Mouse (Mus musculus) heart, embryonic 13.5 days (tissue): Measurements from ENCODE around the gene Prss16. TPM values are rescaled to one million over a fixed set of nuclear protein-coding genes. Genes with fewer than 3 reads are reported as not detected.
A peak's percentile ranks its signal among the peaks of the same experiment; 100 is the strongest.
"Not testable (repeated sequence)": the region's sequence is repeated elsewhere in the genome, so short reads cannot be mapped to it uniquely, and the experiment has no call there.

Source experiments
- ATAC-seq: fragments of 200-750 bp; cut with Nextera tagmentation; 2 replicates; pipeline ENCODE4 v1.8.0; 2017; ENCODE audit warnings: moderate TSS enrichment; ENCODE audit not compliant: insufficient number of reproducible peaks, low FRiP score, low TSS enrichment; ENCODE audit errors: extremely low read depth
- H3K27ac ChIP-seq: fragments of 300-500 bp; sonication (generic); replicated peaks from 2 replicates; pipeline ENCODE4 v1.5.1; 2015; ENCODE audit warnings: moderate library complexity, mild to moderate bottlenecking, inconsistent platforms
- H3K27me3 ChIP-seq: fragments of 300-500 bp; sonication (generic); replicated peaks from 2 replicates; pipeline ENCODE4 v1.6.1; 2015; ENCODE audit warnings: mild to moderate bottlenecking, inconsistent platforms
- H3K36me3 ChIP-seq: fragments of 300-500 bp; sonication (generic); 2 replicates; pipeline ENCODE4 v1.6.1; 2015; ENCODE audit warnings: mild to moderate bottlenecking, inconsistent platforms
- H3K4me1 ChIP-seq: fragments of 300-500 bp; sonication (generic); 2 replicates; pipeline ENCODE4 v1.6.1; 2015; ENCODE audit warnings: inconsistent platforms
- H3K4me2 ChIP-seq: fragments of 300-500 bp; sonication (generic); 2 replicates; pipeline ENCODE4 v1.6.1; 2015; ENCODE audit warnings: inconsistent platforms, mild to moderate bottlenecking, moderate library complexity
- H3K4me3 ChIP-seq: fragments of 300-500 bp; sonication (generic); 2 replicates; pipeline ENCODE4 v1.5.1; 2015; ENCODE audit warnings: moderate library complexity, mild to moderate bottlenecking, inconsistent platforms
- H3K9ac ChIP-seq: fragments of 300-500 bp; sonication (generic); 2 replicates; pipeline ENCODE4 v1.6.1; 2015; ENCODE audit warnings: inconsistent platforms, mild to moderate bottlenecking, moderate library complexity
- H3K9me3 ChIP-seq: fragments of 300-500 bp; sonication (generic); 2 replicates; pipeline ENCODE4 v1.6.1; 2016; ENCODE audit warnings: inconsistent platforms
- WGBS: fragments of 180-500 bp; shearing (Covaris S2); methylation state at CpG from one replicate; pipeline ENCODE4 v1.1.7; 2015; ENCODE audit warnings: mixed read lengths; 5-methylcytosine and 5-hydroxymethylcytosine counted together
- polyA plus RNA-seq: library from polyadenylated mRNA; unstranded; fragments of >200 nt; fragmentation: Nextera tagmentation; extraction: Ambion mirVana; gene quantifications from 2 replicates; pipeline ENCODE4 v1.2.1, GENCODE M21; 2015

The Prss16 gene
- polyA plus RNA-seq: 0.59 and 3.3 TPM in 2 replicates

GRCm38 (mm10) chr13:22009642-22010041, at the start of gene Prss16:
Gene Prss16 (minus strand): TSS chr13:22009742.
- H3K36me3 ChIP-seq: no peaks in the 10 kb centered on the region
- H3K4me2 ChIP-seq: no peak within 1 kb of the TSS
- WGBS: 46% methylated on average over 6 of the region's 7 CpGs
- H3K27me3 ChIP-seq: peaks cover 95% of the 10 kb centered on the region
- H3K9ac ChIP-seq: no peak within 1 kb of the TSS
- no peak within 1 kb of the TSS for H3K4me3 ChIP-seq
- no peaks in the 10 kb centered on the region for H3K9me3 ChIP-seq
- H3K4me1 ChIP-seq: peaks cover 29% of the 10 kb centered on the region
- ATAC-seq: no peak
- H3K27ac ChIP-seq: no peak within 1 kb of the TSS

DNA sequence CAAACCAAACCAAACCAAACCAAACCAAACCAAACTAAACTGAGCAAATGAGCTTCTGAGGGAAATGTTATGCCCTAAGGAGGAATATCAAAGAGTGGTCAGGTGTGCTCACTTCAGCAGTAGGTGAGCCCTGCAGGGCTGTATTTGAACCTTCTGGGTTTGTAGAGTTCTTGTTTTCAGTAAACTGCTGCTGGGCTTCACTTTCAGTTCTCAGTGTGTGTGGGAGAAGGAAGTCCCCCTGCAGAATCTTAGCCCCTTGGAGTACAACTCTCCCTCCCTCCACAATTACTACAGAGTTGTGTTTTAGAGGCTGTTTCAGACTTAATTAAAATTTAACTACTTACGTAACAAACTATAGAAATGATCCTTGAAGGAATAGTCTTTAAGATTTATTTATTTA, 44.2 kb upstream of the Prss16 start:
- no peaks in the 10 kb centered on the region for H3K27me3 ChIP-seq
- H3K36me3 ChIP-seq: no peaks in the 10 kb centered on the region
- H3K4me2 ChIP-seq: no peak overlapping the region
- no peaks in the 10 kb centered on the region for H3K9me3 ChIP-seq
- no peak overlapping the region for H3K27ac ChIP-seq
- WGBS: 89% methylated on average over 1 of the region's 1 CpGs
- peaks cover 7% of the 10 kb centered on the region for H3K4me1 ChIP-seq
- H3K9ac ChIP-seq: no peak overlapping the region
- no peak overlapping the region for H3K4me3 ChIP-seq
- ATAC-seq: no peak

DNA sequence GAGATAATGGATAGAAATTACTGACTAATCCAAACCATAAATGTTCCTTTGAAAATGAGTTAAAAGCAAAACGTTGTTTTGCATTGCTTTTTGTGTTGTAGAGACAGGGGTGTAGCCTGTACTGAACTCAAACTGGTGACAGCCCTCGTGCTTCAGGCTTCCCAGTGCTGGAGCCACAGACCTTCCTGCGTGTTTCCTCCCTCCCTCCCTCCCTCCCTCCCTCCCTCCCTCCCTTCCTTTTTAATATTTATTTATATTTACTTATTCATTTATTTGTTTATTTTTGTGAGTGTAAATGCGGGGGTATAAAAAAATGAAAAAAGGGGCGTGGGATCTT, 41.9 kb upstream of the Prss16 start:
- Histone ChIP-seq H3K4me2 (peak overlapping the region; percentile 77), H3K27ac (peak overlapping the region; percentile 85), H3K4me3 (peak overlapping the region; percentile 58), H3K9me3 (no peaks in the 10 kb centered on the region), H3K4me1 (peaks cover 7% of the 10 kb centered on the region), H3K36me3 (no peaks in the 10 kb centered on the region), H3K27me3 (no peaks in the 10 kb centered on the region), H3K9ac (peak overlapping the region; percentile 81)
- 10% methylated on average over 5 of the region's 5 CpGs for WGBS
- ATAC-seq: no peak

- H3K4me2 ChIP-seq: peak overlapping the region; percentile 77
- peak; percentile 92 for ATAC-seq
- peak overlapping the region; percentile 81 for H3K9ac ChIP-seq
- H3K4me3 ChIP-seq: peak overlapping the region; percentile 58
- no peaks in the 10 kb centered on the region for H3K9me3 ChIP-seq
- no peaks in the 10 kb centered on the region for H3K36me3 ChIP-seq
- H3K27ac ChIP-seq: peak overlapping the region; percentile 85
- peaks cover 7% of the 10 kb centered on the region for H3K4me1 ChIP-seq
- under 1% methylated on average over 52 of the region's 52 CpGs for WGBS
- H3K27me3 ChIP-seq: no peaks in the 10 kb centered on the region
Observed at GRCm38 (mm10) chr13:22050591-22051522, 41.3 kb upstream of the Prss16 start.

DNA sequence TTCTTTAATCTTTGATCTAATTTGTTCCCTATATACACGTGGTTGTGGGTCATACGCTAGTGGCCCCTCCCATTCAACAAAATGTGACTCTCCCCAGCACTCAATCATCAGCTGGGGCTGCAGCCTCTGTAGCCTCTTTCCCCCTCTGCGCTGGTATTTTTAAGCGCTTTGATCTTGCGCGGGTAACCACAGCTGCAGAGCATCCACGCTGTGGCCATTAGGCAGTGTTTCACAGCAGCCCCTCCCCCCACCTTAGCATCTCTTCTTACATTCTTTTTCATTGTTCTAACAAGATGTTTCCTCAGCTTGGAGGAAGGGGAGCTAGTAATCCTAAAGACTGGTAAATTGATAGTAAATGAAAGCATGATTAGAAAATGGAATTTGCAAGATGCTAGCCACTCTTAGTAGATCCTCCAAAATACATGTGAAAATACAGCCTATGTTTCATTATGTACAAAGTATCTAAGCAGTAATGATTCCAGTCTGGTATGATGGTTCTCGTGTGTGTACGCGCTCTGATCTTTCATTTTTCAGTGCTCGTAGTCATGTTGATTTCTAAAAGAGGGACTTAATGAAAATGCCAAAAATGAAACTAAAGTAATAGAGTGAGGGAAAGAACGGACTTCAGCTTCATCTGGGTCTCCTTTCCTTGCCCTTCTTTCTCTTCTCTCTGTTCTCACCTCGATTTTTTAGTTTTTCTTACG, 40.3 kb upstream of the Prss16 start:
- no peaks in the 10 kb centered on the region for H3K9me3 ChIP-seq
- WGBS: under 1% methylated on average over 14 of the region's 14 CpGs
- peak overlapping the region; percentile 81 for H3K9ac ChIP-seq
- no peaks in the 10 kb centered on the region for H3K27me3 ChIP-seq
- H3K27ac ChIP-seq: peak overlapping the region; percentile 85
- ATAC-seq: no peak
- H3K4me1 ChIP-seq: peaks cover 7% of the 10 kb centered on the region
- peak overlapping the region; percentile 77 for H3K4me2 ChIP-seq
- H3K4me3 ChIP-seq: peak overlapping the region; percentile 58
- no peaks in the 10 kb centered on the region for H3K36me3 ChIP-seq

DNA sequence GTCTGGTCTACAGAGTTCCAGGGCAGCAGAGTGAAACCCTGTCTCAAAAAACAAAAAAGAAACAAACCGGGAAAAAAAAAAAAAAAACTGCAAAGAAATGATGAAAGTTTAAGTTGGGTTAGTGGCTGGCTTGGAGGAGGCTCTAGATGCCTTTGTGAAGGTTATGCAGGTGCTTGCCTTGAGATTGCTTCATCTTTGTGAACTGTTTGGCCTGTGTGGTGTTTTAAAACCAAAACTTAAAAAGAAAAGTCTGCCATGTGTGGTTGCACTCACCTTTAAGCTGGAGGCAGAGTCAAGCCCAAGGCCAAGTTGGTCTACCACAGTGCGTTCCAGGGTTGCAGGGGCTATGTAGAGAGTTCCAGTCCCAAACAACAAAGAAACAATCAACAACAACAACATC, 39.5 kb upstream of the Prss16 start:
- ATAC-seq: no peak
- Histone ChIP-seq H3K36me3 (no peaks in the 10 kb centered on the region), H3K4me1 (peaks cover 13% of the 10 kb centered on the region), H3K9me3 (no peaks in the 10 kb centered on the region), H3K9ac (no peak overlapping the region), H3K4me3 (no peak overlapping the region), H3K4me2 (no peak overlapping the region), H3K27me3 (no peaks in the 10 kb centered on the region), H3K27ac (no peak overlapping the region)
- WGBS: 80% methylated on average over 2 of the region's 2 CpGs

GRCm38 (mm10) chr13:22045311-22045710, 35.8 kb upstream of the Prss16 start:
- Histone ChIP-seq H3K36me3 (no peaks in the 10 kb centered on the region), H3K9me3 (no peaks in the 10 kb centered on the region), H3K4me1 (peaks cover 33% of the 10 kb centered on the region), H3K4me2 (no peak overlapping the region), H3K9ac (no peak overlapping the region), H3K27ac (no peak overlapping the region), H3K4me3 (no peak overlapping the region), H3K27me3 (no peaks in the 10 kb centered on the region)
- ATAC-seq: no peak
- WGBS: 48% methylated on average over 2 of the region's 2 CpGs

DNA sequence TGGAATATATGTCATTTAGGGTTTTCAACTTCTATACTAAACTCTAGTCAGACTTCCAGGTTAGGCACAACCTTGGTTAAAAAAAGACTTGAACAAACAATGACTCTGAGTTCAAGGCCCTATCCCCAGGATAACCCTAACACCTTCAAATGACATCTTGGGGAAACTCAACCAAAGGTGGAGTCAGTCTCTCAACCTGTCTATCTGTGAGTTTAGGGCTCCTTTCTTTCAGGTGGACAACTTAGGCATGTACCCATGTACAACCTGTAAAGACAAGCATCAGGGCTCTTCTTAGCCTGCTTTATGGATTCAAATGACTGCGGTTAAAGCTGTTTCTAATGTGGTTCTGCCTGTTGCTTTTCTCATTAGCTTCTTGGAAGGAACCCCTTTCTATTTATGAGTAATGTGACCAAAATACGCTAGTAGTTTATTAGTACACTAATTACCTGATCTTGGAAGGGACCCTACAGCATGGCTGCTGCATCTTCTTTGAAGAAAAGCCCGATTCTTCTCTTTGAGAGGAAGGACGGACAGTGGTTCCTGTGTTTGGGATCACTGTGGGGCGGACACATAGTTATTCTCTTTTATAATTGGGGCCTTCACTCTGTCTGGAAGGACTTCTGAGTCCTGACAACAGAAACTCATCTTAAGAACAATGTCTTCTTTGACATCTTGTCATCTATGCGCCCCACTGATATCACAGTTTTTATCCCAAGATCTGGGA, 35.1 kb upstream of the Prss16 start:
- Histone ChIP-seq H3K27ac (no peak overlapping the region), H3K4me3 (no peak overlapping the region)

DNA sequence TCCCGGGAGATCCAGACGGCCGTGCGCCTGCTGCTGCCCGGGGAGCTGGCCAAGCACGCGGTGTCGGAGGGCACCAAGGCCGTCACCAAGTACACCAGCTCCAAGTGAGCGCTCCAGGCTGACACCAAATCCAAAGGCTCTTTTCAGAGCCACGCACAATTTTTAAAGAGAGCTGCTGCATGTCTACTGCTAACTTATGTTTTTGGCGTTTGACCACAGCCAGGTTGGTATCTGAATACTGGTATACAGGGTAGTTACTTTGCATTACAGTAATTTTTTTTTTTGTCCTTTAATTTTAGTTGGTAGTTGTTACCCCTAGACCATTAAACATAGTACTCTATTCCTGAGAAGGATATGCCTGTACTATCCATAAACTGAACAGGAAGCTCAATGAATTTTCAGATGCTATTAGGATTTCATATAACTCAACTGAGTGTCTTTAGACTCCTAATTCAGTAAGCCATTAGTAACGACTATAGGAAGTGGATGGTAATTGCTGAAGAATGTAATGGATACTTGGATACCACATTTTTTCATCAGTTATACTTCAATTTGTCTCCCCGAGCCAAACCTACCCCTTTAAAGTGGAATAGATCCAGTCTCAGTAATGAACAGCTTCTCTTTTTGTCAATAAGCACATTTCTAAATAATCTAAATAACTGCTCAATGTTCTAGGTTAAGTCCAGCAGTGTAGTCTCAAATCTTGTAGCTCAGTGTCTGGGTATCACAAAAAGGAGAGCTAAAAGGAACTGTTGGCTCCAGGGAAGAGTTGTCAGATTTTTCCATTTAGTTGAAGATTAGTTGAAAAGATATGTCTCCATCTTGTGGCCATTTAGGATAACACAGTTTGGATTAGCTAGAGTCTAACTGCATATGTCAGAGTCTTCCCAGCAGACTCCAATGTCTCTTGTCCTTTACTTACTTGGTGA, 34.2 kb upstream of the Prss16 start:
- H3K9ac ChIP-seq: peak overlapping the region; percentile 77
- ATAC-seq: no peak

More for the DNA sequence above, 35.1 kb upstream of the Prss16 start:
- H3K27me3 ChIP-seq: no peaks in the 10 kb centered on the region
- no peaks in the 10 kb centered on the region for H3K36me3 ChIP-seq
- no peak for ATAC-seq
- H3K4me2 ChIP-seq: peak overlapping the region; percentile 89
- H3K4me1 ChIP-seq: peaks cover 33% of the 10 kb centered on the region
- no peaks in the 10 kb centered on the region for H3K9me3 ChIP-seq
- no peak overlapping the region for H3K9ac ChIP-seq
- 85% methylated on average over 6 of the region's 6 CpGs for WGBS

GRCm38 (mm10) chr13:22042568-22043502, 33.3 kb upstream of the Prss16 start, which contains the start of the genes Hist1h2ag and Hist1h2bj:
Gene Hist1h2ag (minus strand): TSS chr13:22042944.
Gene Hist1h2bj (plus strand): TSS chr13:22043214.
- Histone ChIP-seq H3K4me2 (peak within 1 kb of the TSS; percentile 89), H3K27ac (peak within 1 kb of the TSS; percentile 91), H3K4me3 (peak within 1 kb of the TSS; percentile 55), H3K9ac (peak within 1 kb of the TSS; percentile 78), H3K4me1 (peaks cover 32% of the 10 kb centered on the region)
- WGBS: under 1% methylated on average over 44 of the region's 80 CpGs
- not testable (repeated sequence) for H3K9me3 ChIP-seq, H3K27me3 ChIP-seq, H3K36me3 ChIP-seq
- peak; percentile 78 for ATAC-seq

More for the DNA sequence above, 34.2 kb upstream of the Prss16 start:
- peak overlapping the region; percentile 89 for H3K4me2 ChIP-seq
- H3K9me3 ChIP-seq: no peaks in the 10 kb centered on the region
- peaks cover 32% of the 10 kb centered on the region for H3K4me1 ChIP-seq
- peak overlapping the region; percentile 81 for H3K27ac ChIP-seq
- no peaks in the 10 kb centered on the region for H3K27me3 ChIP-seq
- WGBS: 2% methylated on average over 13 of the region's 14 CpGs
- H3K4me3 ChIP-seq: peak overlapping the region; percentile 55
- H3K36me3 ChIP-seq: no peaks in the 10 kb centered on the region
